Mouse (Mus musculus) testis, adult 2 months (tissue): ENCODE results near the gene Rtl3. TPM values are rescaled to one million over a fixed set of nuclear protein-coding genes. Genes with fewer than 3 reads are reported as not detected.

Experiments used
- H3K27ac ChIP-seq: fragments of 200-500 bp; 2 replicates; pipeline ENCODE4 v1.5.1; 2012; ENCODE audit warnings: low read depth, low read length; ENCODE audit not compliant: control insufficient read depth, insufficient read depth
- H3K27me3 ChIP-seq: fragments of 200-500 bp; 2 replicates; pipeline ENCODE4 v1.6.1; 2012; ENCODE audit warnings: mild to moderate bottlenecking, low read length, moderate library complexity; ENCODE audit not compliant: control insufficient read depth, insufficient read depth
- H3K36me3 ChIP-seq: fragments of 200-500 bp; 2 replicates; pipeline ENCODE4 v1.6.1; 2012; ENCODE audit warnings: mild to moderate bottlenecking, low read length; ENCODE audit not compliant: control insufficient read depth, insufficient read depth
- H3K4me1 ChIP-seq: fragments of 200-500 bp; 2 replicates; pipeline ENCODE4 v1.6.1; 2012; ENCODE audit warnings: low read length; ENCODE audit not compliant: control insufficient read depth, insufficient read depth
- H3K4me3 ChIP-seq: fragments of 200-500 bp; 2 replicates; pipeline ENCODE4 v1.5.1; 2012; ENCODE audit warnings: low read depth, mild to moderate bottlenecking, low read length, moderate library complexity, mixed read lengths; ENCODE audit not compliant: control insufficient read depth
- CTCF ChIP-seq: fragments of 200-500 bp; IDR thresholded peaks from 2 replicates; pipeline ENCODE4 v1.5.1; 2012; ENCODE audit warnings: low read depth, mild to moderate bottlenecking, inconsistent platforms, low read length, moderate library complexity; ENCODE audit not compliant: control insufficient read depth, insufficient read depth, insufficient replicate concordance
- POLR2A ChIP-seq: fragments of 200-500 bp; IDR thresholded peaks from 2 replicates; pipeline ENCODE4 v1.6.1; 2012; ENCODE audit warnings: low read depth, mild to moderate bottlenecking, inconsistent platforms, low read length, moderate library complexity; ENCODE audit not compliant: control insufficient read depth
- polyA plus RNA-seq: library from polyadenylated mRNA; depleted of rRNA; stranded (reverse); fragments of >200 nt; gene quantifications from 2 replicates; pipeline ENCODE4 v1.2.3, GENCODE M21; 2012; rRNA removed

The Rtl3 gene
- polyA plus RNA-seq, 1 experiment: 0.06 TPM

DNA sequence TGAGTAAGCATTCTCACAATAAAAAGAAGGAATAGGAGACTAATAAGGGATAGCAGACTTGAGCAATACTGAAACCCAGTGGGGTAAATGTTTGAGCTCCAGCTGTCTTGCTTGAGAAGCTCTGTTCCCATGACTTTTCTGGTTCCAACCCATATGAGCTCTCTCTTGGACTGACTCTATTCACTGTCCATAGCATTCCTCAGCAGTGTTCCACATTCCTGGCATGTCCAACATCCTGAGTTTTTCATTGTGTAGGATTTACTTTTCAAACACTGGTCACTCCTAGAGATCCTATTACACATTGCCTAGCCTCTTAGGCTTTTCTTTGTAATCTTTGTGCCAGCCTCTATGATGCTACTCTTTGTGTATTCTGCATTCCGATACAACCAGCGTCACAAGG is 36.1 kb downstream of the Rtl3 start:
- TF ChIP-seq POLR2A (no peak), CTCF (no peak)
- H3K27me3 ChIP-seq: no peaks in the 10 kb centered on the region
- H3K4me3 ChIP-seq: no peak overlapping the region
- H3K4me1 ChIP-seq: no peaks in the 10 kb centered on the region
- H3K27ac ChIP-seq: no peak overlapping the region
- no peaks in the 10 kb centered on the region for H3K36me3 ChIP-seq

DNA sequence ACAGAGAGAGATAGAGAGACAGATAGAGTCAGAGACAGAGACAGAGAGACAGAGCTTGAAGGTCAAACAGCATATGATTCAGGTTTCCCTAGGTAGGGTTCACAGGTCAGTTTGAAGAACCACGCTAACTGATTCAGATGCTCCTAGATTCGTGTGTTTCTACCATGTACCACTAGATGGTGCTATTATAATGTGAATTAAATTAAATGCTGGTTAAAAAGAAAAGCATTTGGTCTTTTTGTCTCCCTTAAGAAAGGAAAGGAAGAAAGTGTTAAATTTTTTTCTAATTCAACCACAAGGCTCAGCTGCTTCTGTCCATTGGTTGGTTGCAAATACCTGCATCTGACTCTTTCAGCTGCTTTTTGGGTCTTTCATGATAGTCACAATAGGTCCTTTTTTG is 45.8 kb downstream of the Rtl3 start:
- Histone ChIP-seq H3K27me3 (no peaks in the 10 kb centered on the region), H3K4me1 (no peaks in the 10 kb centered on the region), H3K4me3 (no peak overlapping the region), H3K36me3 (no peaks in the 10 kb centered on the region), H3K27ac (no peak overlapping the region)
- no peak for TF ChIP-seq CTCF
- TF ChIP-seq POLR2A: no peak

Other genes starting within 250 kb of the Rtl3 start
- gene Cysltr1, start 237.0 kb downstream of the Rtl3 start, polyA plus RNA-seq: 0.06 and 0.16 TPM in 2 replicates
- 0.04 and 0.06 TPM in 2 replicates for gene Lpar4, start 80.0 kb upstream of the Rtl3 start, polyA plus RNA-seq
- gene P2ry10, start 247.8 kb upstream of the Rtl3 start, polyA plus RNA-seq: 0.04 TPM in 1 of 2 replicates, not detected in the other